Mouse (Mus musculus) activated CD4-positive, CD25-positive, alpha-beta regulatory T cell, adult 9 weeks (primary cell): ENCODE results near the gene Scgb1b11. TPM values are rescaled to one million over a fixed set of nuclear protein-coding genes. Genes with fewer than 3 reads are reported as not detected.

Experiments used
- polyA plus RNA-seq: library from polyadenylated mRNA; unstranded; fragments of 100-300 nt; shearing (Covaris generic); gene quantifications from one replicate; pipeline ENCODE4 v1.2.1, GENCODE M21; 2017

The Scgb1b11 gene
- polyA plus RNA-seq: not detected

DNA sequence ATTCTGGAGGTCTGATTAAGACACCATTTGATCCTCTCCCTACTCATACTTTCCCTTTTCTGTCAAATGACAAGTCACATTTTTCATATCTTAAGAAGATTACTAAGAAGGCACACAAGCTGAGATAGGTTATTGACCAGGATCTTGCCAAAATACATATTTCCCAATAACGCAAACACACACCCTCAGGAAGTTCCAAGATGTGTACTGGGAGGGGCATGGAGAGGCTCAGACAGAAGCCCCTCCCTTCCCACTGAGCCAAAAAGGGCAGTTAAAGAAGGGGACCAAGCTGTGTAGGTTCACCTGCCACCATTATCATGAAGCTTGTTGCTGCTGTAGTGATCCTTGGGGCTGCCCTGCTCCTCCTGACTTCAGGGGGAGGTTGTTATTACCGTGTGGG is at the start of gene Scgb1b11:
Gene Scgb1b11, plus strand, starts transcription at position 301 of the 400 bp plus-strand sequence.

DNA sequence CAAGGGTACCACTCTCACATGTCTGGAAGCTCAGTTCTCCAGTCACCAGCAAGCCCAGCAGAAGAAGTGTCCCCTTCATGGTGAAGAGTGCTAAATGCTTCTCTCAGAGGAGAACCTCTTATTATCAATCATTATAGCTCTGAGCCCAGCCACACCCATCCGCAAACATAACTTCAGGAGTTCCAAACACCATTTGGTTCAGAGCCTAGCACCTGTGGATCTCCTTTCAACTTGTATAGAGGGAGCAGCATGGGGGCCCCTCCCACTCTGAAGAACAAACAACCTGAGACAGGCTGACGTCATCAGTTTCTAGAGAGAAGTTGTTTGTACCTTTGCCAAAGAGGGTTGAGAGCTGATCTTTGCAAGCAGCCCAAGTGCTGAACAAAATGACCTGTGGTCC is 11.6 kb upstream of the Scgb1b11 start, which contains the start of gene Scgb2b11:
Gene Scgb2b11, minus strand, starts transcription at position 101 of the 400 bp plus-strand sequence.

Other genes starting within 250 kb of the Scgb1b11 start
- gene Scgb1b10, start 122.0 kb upstream of the Scgb1b11 start, polyA plus RNA-seq: not detected
- not detected for gene Scgb2b11, start 11.7 kb upstream of the Scgb1b11 start, polyA plus RNA-seq
- gene Scgb2b12, start 104.4 kb downstream of the Scgb1b11 start, polyA plus RNA-seq: not detected
- not detected for gene Scgb1b12, start 111.3 kb downstream of the Scgb1b11 start, polyA plus RNA-seq
- gene Scgb1b29, start 218.7 kb downstream of the Scgb1b11 start, polyA plus RNA-seq: not detected